Mouse (Mus musculus) heart, embryonic 12.5 days (tissue): ENCODE data around the gene Adnp. TPM values are rescaled to one million over a fixed set of nuclear protein-coding genes. Genes with fewer than 3 reads are reported as not detected.
A peak's percentile ranks its signal among the peaks of the same experiment; 100 is the strongest.

Source experiments
- ATAC-seq: fragments of 200-750 bp; cut with Nextera tagmentation; 2 replicates; pipeline ENCODE4 v1.8.0; 2017; ENCODE audit warnings: moderate TSS enrichment, moderate library complexity; ENCODE audit not compliant: insufficient number of reproducible peaks, low FRiP score
- H3K27ac ChIP-seq: fragments of 300-500 bp; sonication (generic); 2 replicates; pipeline ENCODE4 v1.5.1; 2016; ENCODE audit warnings: mild to moderate bottlenecking, moderate library complexity; ENCODE audit not compliant: poor library complexity, severe bottlenecking
- H3K27me3 ChIP-seq: fragments of 300-500 bp; sonication (generic); replicated peaks from 2 replicates; pipeline ENCODE4 v1.6.1; 2016; ENCODE audit warnings: mild to moderate bottlenecking, moderate library complexity
- H3K36me3 ChIP-seq: fragments of 300-500 bp; sonication (generic); 2 replicates; pipeline ENCODE4 v1.6.1; 2016; ENCODE audit warnings: mild to moderate bottlenecking, moderate library complexity
- H3K4me1 ChIP-seq: fragments of 300-500 bp; sonication (generic); replicated peaks from 2 replicates; pipeline ENCODE4 v1.6.1; 2016; ENCODE audit warnings: mild to moderate bottlenecking
- H3K4me2 ChIP-seq: fragments of 300-500 bp; sonication (generic); 2 replicates; pipeline ENCODE4 v1.6.1; 2016; ENCODE audit warnings: mild to moderate bottlenecking, moderate library complexity
- H3K4me3 ChIP-seq: fragments of 300-500 bp; sonication (generic); 2 replicates; pipeline ENCODE4 v1.5.1; 2016; ENCODE audit warnings: mild to moderate bottlenecking
- H3K9ac ChIP-seq: fragments of 300-500 bp; sonication (generic); 2 replicates; pipeline ENCODE4 v1.6.1; 2016; ENCODE audit warnings: mild to moderate bottlenecking, moderate library complexity
- H3K9me3 ChIP-seq: fragments of 300-500 bp; sonication (generic); replicated peaks from 2 replicates; pipeline ENCODE4 v1.6.1; 2016; ENCODE audit warnings: mild to moderate bottlenecking, moderate library complexity
- WGBS: fragments of 180-500 bp; shearing (Covaris S2); methylation state at CpG from one replicate; pipeline ENCODE4 v1.1.7; 2016; 5-methylcytosine and 5-hydroxymethylcytosine counted together
- polyA plus RNA-seq: library from polyadenylated mRNA; unstranded; fragments of >200 nt; fragmentation: Nextera tagmentation; extraction: Ambion mirVana; gene quantifications from 2 replicates; pipeline ENCODE4 v1.2.1, GENCODE M21; 2016

Gene Adnp
- polyA plus RNA-seq, 1 experiment from 2014 or later: 9.1 TPM

- Histone ChIP-seq H3K4me3 (no peak overlapping the region), H3K4me1 (peaks cover 24% of the 10 kb centered on the region), H3K9ac (no peak overlapping the region), H3K27me3 (no peaks in the 10 kb centered on the region), H3K27ac (no peak overlapping the region), H3K4me2 (no peak overlapping the region), H3K36me3 (peaks cover 30% of the 10 kb centered on the region), H3K9me3 (peaks cover 8% of the 10 kb centered on the region; the same call in 1 of the 2 replicates)
- ATAC-seq: no peak
- 92% methylated on average over 5 of the region's 5 CpGs for whole genome bisulfite sequencing
Observed at GRCm38 (mm10) chr2:168233286-168233685, 26.4 kb upstream of the Adnp start.

DNA sequence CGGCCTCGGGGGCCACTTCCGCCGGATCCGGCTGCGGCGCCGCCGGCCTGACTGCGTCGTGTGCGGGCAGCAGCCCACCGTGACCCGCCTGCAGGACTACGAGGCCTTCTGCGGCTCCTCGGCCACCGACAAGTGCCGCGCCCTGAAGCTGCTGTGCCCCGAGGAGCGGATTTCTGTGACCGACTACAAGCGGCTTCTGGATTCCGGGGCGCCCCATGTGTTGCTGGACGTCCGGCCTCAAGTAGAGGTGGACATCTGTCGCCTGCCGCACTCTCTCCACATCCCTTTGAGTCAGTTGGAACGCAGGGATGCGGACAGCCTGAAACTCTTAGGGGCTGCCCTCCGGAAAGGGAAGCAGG, 24.5 kb upstream of the Adnp start:
- peak overlapping the region; percentile 98 for H3K9ac ChIP-seq
- peaks cover 34% of the 10 kb centered on the region for H3K36me3 ChIP-seq
- peaks cover 28% of the 10 kb centered on the region for H3K4me1 ChIP-seq
- H3K9me3 ChIP-seq: peaks cover 3% of the 10 kb centered on the region; the same call in 1 of the 2 replicates
- H3K27me3 ChIP-seq: no peaks in the 10 kb centered on the region
- H3K27ac ChIP-seq: no peak overlapping the region
- no peak for ATAC-seq
- H3K4me3 ChIP-seq: peak overlapping the region; percentile 99
- H3K4me2 ChIP-seq: peak overlapping the region; percentile 78
- WGBS: 53% methylated on average over 33 of the region's 33 CpGs

DNA sequence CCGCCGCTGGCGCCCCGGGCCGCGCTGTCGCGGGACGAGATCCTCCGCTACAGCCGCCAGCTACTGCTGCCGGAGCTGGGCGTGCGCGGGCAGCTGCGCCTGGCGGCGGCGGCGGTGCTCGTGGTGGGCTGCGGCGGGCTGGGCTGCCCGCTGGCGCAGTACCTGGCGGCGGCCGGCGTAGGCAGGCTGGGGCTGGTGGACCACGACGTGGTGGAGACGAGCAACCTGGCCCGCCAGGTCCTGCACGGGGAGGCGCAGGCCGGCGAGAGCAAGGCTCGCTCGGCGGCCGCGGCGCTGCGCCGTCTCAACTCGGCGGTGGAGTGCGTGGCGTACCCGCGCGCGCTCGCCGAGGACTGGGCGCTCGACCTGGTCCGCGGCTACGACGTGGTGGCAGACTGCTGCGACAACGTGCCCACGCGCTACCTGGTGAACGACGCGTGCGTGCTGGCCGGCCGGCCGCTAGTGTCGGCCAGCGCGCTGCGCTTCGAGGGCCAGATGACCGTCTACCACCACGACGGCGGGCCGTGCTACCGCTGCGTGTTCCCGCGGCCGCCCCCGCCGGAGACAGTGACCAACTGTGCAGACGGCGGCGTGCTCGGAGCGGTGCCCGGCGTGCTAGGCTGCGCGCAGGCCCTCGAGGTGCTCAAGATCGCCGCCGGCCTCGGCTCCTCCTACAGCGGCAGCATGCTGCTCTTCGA, 24.0 kb upstream of the Adnp start:
- H3K4me3 ChIP-seq: peak overlapping the region; percentile 99
- peaks cover 28% of the 10 kb centered on the region for H3K4me1 ChIP-seq
- peak overlapping the region; percentile 85 for H3K27ac ChIP-seq
- H3K4me2 ChIP-seq: peak overlapping the region; percentile 78
- H3K27me3 ChIP-seq: no peaks in the 10 kb centered on the region
- H3K9me3 ChIP-seq: peaks cover 3% of the 10 kb centered on the region; the same call in 1 of the 2 replicates
- peak overlapping the region; percentile 98 for H3K9ac ChIP-seq
- ATAC-seq: peak; percentile 15; the same call in 1 of the 2 replicates
- WGBS: 3% methylated on average over 105 of the region's 105 CpGs
- peaks cover 40% of the 10 kb centered on the region for H3K36me3 ChIP-seq

- Histone ChIP-seq H3K27me3 (no peaks in the 10 kb centered on the region), H3K27ac (peak within 1 kb of the TSS; percentile 85), H3K4me1 (peaks cover 28% of the 10 kb centered on the region), H3K4me3 (peak within 1 kb of the TSS; percentile 99), H3K36me3 (peaks cover 47% of the 10 kb centered on the region), H3K4me2 (peak within 1 kb of the TSS; percentile 78), H3K9me3 (peaks cover 3% of the 10 kb centered on the region; the same call in 1 of the 2 replicates), H3K9ac (peak within 1 kb of the TSS; percentile 98)
- under 1% methylated on average over 73 of the region's 73 CpGs for WGBS
- ATAC-seq: peak; percentile 87
Observed at GRCm38 (mm10) chr2:168230026-168230728, 23.3 kb upstream of the Adnp start, which contains the start of the genes Gm20716, Dpm1 and Mocs3. TSS of gene Gm20716 (minus strand) at chr2:168230364. TSS of gene Dpm1 (minus strand) at chr2:168230591. TSS of gene Mocs3 (plus strand) at chr2:168230622.

DNA sequence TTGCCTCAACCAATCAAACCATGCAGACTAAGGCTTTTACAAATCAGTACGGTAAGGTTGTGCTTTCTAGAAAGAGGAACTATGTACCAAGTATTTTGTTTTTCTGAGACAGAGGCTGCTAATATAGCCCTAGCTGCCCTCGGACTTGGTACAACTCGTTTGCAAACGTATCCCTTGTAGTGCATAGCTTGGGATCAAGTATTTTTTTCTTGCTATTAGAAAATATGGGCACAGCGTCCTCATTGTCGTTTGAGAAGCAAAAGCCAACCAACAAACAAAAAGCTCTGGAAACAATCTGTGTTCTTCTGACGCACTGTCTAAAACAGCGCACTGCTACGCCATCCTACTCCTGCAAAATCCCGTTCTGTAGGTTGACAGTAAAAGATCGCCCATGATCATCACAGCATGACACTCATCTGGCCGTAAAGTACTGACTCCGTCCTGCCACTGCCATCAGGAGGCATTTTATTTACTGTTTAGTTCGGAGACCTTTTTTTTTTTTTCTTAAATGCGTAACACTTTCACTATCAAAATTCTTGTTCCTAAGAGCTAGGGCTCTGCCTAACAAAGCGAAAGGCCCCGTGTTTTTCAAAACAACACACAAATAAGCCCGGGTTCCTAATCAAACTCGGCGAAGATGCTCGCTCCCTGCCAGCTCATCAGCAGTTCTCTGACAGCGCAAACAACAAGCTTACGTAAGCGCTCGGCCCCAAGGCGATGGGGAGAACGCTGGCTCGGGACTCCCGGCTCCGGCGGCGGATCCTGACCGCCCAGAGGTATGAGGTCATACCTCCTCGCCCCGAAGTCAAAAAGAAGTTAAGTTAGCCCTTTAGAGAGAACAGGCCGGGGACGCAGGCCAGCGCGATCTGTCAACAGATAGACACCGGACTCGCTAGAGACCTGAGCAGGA, 22.5 kb upstream of the Adnp start:
- peak overlapping the region; percentile 85; the same call in 1 of the 2 replicates for H3K27ac ChIP-seq
- H3K4me1 ChIP-seq: peaks cover 28% of the 10 kb centered on the region
- no peaks in the 10 kb centered on the region for H3K27me3 ChIP-seq
- ATAC-seq: peak; percentile 47
- H3K9ac ChIP-seq: peak overlapping the region; percentile 98
- 17% methylated on average over 41 of the region's 41 CpGs for WGBS
- H3K36me3 ChIP-seq: peaks cover 53% of the 10 kb centered on the region
- peak overlapping the region; percentile 99 for H3K4me3 ChIP-seq
- H3K9me3 ChIP-seq: peaks cover 3% of the 10 kb centered on the region; the same call in 1 of the 2 replicates
- H3K4me2 ChIP-seq: peak overlapping the region; percentile 78

GRCm38 (mm10) chr2:168223326-168223725, 16.4 kb upstream of the Adnp start:
- no peak overlapping the region for H3K27ac ChIP-seq
- peaks cover 5% of the 10 kb centered on the region; the same call in 1 of the 2 replicates for H3K4me1 ChIP-seq
- H3K4me2 ChIP-seq: no peak overlapping the region
- H3K4me3 ChIP-seq: no peak overlapping the region
- no peaks in the 10 kb centered on the region for H3K27me3 ChIP-seq
- peaks cover 76% of the 10 kb centered on the region for H3K36me3 ChIP-seq
- no peak overlapping the region for H3K9ac ChIP-seq
- ATAC-seq: no peak
- 90% methylated on average over 6 of the region's 6 CpGs for WGBS
- no peaks in the 10 kb centered on the region for H3K9me3 ChIP-seq

DNA sequence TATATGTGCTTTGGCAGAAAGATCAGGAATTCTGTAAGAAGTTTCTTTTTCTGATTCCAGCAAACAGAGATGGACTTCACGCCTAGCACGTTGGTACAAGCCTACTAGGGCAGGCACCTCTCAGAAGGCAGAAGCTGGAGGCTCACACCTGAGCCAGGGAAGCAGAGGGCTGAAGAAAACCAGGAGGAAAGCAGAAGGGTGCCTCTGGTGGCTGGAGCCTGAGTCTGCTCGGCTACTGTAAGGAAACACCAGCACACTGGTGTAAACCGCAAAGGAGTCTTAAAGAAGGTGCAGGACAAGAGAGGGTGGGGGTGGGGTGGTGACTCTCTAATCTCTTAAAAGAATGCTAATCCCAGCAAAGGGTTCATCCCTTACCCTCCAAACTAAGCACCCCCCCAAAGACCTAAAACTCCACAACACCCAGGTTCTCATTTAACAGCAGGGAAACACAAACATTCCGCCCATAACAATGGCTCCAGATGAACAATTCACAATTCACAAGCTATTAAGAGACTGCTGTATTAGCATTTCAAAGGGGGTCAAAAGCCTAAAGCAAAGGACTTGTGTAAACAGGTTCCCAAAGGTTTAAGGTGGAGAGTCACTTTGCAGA, 7.0 kb upstream of the Adnp start:
- 56% methylated on average over 5 of the region's 5 CpGs for WGBS
- peaks cover 88% of the 10 kb centered on the region for H3K36me3 ChIP-seq
- H3K4me1 ChIP-seq: peaks cover 7% of the 10 kb centered on the region; the same call in 1 of the 2 replicates

GRCm38 (mm10) chr2:168207883-168208282, 971 bp upstream of the Adnp start:
- Histone ChIP-seq H3K9ac (no peak overlapping the region), H3K4me3 (no peak overlapping the region), H3K4me2 (0 out of 2 replicates have a peak overlapping the region, but pooled peaks have one; percentile 83), H3K36me3 (peaks cover 57% of the 10 kb centered on the region), H3K27ac (peak overlapping the region; percentile 100), H3K4me1 (peaks cover 24% of the 10 kb centered on the region), H3K9me3 (0 out of 2 replicates have a peak, but pooled peaks cover 3% of the 10 kb centered on the region), H3K27me3 (no peaks in the 10 kb centered on the region)
- WGBS: 91% methylated on average over 3 of the region's 3 CpGs
- no peak for ATAC-seq

More for the DNA sequence above, 7.0 kb upstream of the Adnp start:
- no peak overlapping the region for H3K4me2 ChIP-seq
- H3K4me3 ChIP-seq: no peak overlapping the region
- H3K27me3 ChIP-seq: no peaks in the 10 kb centered on the region
- H3K27ac ChIP-seq: no peak overlapping the region
- ATAC-seq: no peak
- no peak overlapping the region for H3K9ac ChIP-seq
- no peaks in the 10 kb centered on the region for H3K9me3 ChIP-seq

GRCm38 (mm10) chr2:168205681-168206631, 956 bp downstream of the Adnp start:
- under 1% methylated on average over 49 of the region's 49 CpGs for WGBS
- peak overlapping the region; percentile 100 for H3K27ac ChIP-seq
- H3K4me2 ChIP-seq: peak overlapping the region; percentile 83
- H3K36me3 ChIP-seq: peaks cover 48% of the 10 kb centered on the region
- H3K9me3 ChIP-seq: 0 out of 2 replicates have a peak, but pooled peaks cover 3% of the 10 kb centered on the region
- peak overlapping the region; percentile 99 for H3K4me3 ChIP-seq
- ATAC-seq: peak; percentile 6
- H3K9ac ChIP-seq: peak overlapping the region; percentile 100
- H3K27me3 ChIP-seq: no peaks in the 10 kb centered on the region
- H3K4me1 ChIP-seq: peaks cover 27% of the 10 kb centered on the region
